Mouse (Mus musculus) mouse trophoblast stem cell (cell line): ENCODE data around the gene Nek4.

Source experiments
- in situ Hi-C, 2 experiments: fragments of 300-500 bp; cut with MseI, MboI; formaldehyde crosslinking; loops; 2 replicates in 1 of 2; 3 replicates in 1 of 2; pipeline ENCODE4 v1.15.1; 2025

Gene Nek4

GRCm38 (mm10) chr14:30951154-30951825 lies at the start of gene Nek4:
Nek4 (plus strand) TSS chr14:30951377.
- in situ Hi-C loops, result no loop called here

DNA sequence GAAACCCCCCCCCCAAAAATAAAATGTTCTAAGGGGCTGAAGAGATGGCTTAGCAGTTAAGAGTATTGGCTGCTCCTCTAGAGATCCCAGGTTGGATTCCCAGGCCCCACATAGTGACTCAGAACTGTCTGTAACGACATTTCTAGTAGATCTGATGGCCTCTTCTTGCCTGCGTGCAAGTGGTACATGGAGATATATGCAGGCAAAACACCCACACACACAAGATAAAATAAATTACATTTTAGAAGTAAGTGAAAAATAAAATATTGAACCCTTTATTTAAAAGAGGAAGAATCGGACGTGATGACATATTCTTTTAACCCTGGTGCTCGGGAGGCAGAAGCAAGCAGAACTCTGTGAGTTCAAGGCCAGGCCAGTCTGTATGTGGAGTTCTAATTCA lies 48.5 kb upstream of the Nek4 start:
- in situ Hi-C loops, result no loop called here

DNA sequence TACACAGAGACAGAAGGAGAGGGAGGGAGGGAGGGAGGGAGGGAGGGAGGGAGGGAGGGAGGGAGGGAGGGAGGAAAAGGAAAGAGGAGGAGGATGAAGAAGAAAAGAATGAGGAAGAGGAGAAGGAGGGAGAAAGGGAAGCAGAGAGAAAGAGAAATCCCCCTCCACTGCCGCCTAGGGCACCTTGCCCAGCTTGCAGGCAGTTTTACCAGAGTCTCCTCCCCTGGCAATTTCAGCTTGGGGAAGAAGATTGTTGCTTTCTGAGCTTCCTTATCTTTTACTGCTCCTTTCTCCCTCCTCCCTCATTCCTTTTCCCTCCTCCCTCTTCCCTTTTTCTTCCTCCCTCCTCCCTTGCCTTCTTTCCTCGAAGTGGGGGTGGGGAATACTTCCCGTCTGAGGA lies 48.1 kb upstream of the Nek4 start:
- in situ Hi-C loops, result no loop called here

- in situ Hi-C loops, result no loop called here
Observed at GRCm38 (mm10) chr14:30904307-30904706, 46.9 kb upstream of the Nek4 start.

DNA sequence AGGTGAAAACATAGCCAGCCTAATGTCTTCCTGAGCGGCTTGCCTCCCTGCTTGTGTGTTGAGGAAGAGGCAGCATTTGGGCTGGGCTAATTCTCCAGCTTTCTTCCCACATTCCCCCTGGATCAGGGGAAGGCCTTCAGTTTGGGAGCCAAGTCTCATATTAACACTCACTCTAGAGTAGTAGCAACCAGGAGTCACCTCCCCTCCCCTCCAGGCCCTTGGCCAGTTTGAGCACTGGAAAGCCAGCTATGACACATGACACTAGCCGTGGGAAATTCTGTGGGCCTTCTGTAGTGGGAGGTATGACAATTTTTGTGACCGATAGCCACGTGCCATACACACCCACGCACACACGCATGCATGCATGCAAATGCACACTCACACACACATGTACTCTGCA lies 45.2 kb upstream of the Nek4 start:
- in situ Hi-C loops, result no loop called here

DNA sequence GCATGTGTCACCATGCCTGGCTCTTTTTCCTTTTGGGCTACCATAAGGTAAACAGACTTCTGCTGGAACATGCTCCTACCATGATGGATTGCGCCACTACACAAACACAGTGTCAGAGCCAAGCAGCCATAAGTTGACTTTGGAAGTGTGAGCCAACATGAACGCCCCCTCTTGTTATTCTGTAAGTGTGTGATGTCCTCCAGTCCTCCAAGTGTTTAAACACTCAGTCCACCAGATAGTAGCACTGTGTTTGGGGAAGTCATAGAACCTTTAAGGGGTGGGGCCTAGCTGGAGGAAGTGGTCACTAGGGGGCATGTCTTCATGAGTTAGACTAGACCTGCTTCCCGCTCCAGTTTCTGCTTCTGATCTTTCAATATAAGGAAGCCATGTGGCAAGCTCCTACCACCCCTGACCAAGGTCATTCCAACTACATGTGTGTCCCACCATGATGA lies 43.3 kb upstream of the Nek4 start:
- in situ Hi-C loops, result no loop called here

- in situ Hi-C loops, result no loop called here
Observed at GRCm38 (mm10) chr14:30911141-30911540, 40.0 kb upstream of the Nek4 start.

- in situ Hi-C loops, result no loop called here
Observed at GRCm38 (mm10) chr14:30912641-30913040, 38.5 kb upstream of the Nek4 start.

DNA sequence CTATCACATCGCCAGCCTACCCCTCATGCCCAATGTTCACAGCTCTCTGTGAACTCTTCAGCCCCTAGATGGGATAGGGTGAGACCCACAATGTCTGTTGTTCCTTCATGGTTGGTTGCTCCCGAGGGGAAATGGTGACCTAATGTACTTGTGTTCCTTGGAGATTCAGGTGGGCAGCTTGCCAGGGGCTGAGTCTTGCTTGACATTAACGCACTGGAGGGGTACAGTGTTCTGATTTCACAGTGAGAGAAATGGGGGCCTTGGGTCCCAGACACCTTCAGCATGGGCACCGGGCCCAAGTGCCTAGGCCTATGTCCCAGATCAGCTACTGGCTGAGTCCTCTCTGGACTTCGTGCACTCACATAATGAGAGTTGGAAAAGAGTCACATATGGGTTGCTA lies 37.8 kb upstream of the Nek4 start:
- in situ Hi-C loops, result no loop called here

- in situ Hi-C loops, result no loop called here
Observed at GRCm38 (mm10) chr14:30916516-30916915, 34.7 kb upstream of the Nek4 start.

GRCm38 (mm10) chr14:30922053-30922670 lies 29.0 kb upstream of the Nek4 start:
- in situ Hi-C loops, result no loop called here

GRCm38 (mm10) chr14:30923375-30924105 lies 27.6 kb upstream of the Nek4 start, which contains the start of gene Itih3:
Itih3 (minus strand) TSS chr14:30923760.
- in situ Hi-C loops, result no loop called here

DNA sequence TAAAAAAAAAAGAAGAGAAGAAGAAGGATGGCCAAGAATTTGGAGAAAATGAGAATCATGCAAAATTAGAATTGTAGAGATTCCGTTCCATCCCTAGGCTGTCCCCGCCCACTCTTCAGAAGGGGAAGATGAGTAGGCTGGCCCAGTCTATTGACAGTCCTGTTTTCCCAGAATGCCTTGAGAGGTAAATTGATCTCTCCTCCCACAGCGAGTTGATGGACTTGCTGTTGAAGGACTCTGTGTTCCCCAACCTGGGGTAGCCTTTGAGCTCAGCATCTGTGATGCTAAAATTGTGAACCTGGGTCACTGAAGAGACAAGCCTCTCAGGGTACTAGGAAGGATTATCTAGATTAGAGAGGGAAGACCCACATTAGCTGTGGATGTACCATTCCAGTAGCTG lies 25.7 kb upstream of the Nek4 start:
- in situ Hi-C loops, result no loop called here

DNA sequence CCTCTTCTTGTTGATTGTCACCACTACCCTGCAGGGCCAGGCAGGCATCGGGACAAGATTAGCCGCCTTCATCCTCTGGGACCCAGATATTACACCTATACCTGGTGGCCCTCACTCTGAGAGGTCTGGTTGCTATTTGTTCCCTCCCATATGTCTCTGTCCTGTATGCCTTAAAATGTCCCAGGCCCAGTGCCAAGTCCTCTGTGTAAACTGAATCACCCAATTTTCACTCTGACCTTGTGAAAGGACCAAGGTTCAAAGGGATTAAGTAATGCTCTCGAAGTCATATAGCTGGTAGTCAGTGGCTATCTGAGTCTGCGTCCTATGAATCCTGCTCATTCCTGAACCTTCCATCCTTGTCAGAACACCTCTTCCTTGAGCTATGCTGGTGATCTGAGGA lies 20.8 kb upstream of the Nek4 start:
- in situ Hi-C loops, result no loop called here

GRCm38 (mm10) chr14:30933351-30933750 lies 17.8 kb upstream of the Nek4 start:
- in situ Hi-C loops, result no loop called here

GRCm38 (mm10) chr14:30942254-30942653 lies 8.9 kb upstream of the Nek4 start:
- in situ Hi-C loops, result loop anchor here in 1 of 2 experiments (10.0 kb wide), 1 partner anchor 77 kb away; no protein-coding TSS in a partner anchor

- in situ Hi-C loops, result loop anchor here in 1 of 2 experiments (10.0 kb wide), 1 partner anchor 78 kb away; no protein-coding TSS in a partner anchor
Observed at GRCm38 (mm10) chr14:30943038-30943437, 8.1 kb upstream of the Nek4 start, which contains the start of gene Itih1. Itih1 (minus strand) TSS chr14:30943289.

GRCm38 (mm10) chr14:30943860-30944674 lies 7.1 kb upstream of the Nek4 start:
- in situ Hi-C loops, result loop anchor here in 1 of 2 experiments (10.0 kb wide), 1 partner anchor 79 kb away; no protein-coding TSS in a partner anchor

GRCm38 (mm10) chr14:30944745-30945144 lies 6.4 kb upstream of the Nek4 start:
- in situ Hi-C loops, result loop anchor here in 1 of 2 experiments (10.0 kb wide), 1 partner anchor 80 kb away; no protein-coding TSS in a partner anchor

GRCm38 (mm10) chr14:30949986-30950385 lies 1.2 kb upstream of the Nek4 start:
- in situ Hi-C loops, result loop anchor here in 1 of 2 experiments (10.0 kb wide), 1 partner anchor 85 kb away; no protein-coding TSS in a partner anchor

DNA sequence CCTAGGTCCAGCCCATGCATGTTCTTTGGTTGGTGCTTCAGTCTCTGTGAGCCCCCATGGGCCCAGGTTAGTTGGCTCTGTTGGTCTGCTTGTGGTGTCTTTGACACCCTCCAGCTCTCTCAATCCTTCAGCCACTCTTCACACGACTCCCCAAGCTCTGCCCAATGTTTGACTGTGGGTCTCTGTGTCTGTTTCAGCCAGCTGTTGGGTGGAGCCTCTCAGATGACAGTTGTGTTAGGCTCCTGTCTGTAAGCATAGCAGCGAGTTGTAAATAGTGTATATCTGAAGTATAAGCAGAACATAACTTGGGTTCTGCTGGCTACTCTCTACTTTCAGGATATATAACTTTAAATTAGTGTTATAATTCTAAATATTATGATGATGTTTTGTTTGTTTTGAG lies 7.3 kb downstream of the Nek4 start:
- in situ Hi-C loops, result no loop called here
